Mouse (Mus musculus) stomach, embryonic 15.5 days (tissue): ENCODE data around the gene Gm49711. TPM values are rescaled to one million over a fixed set of nuclear protein-coding genes. Genes with fewer than 3 reads are reported as not detected.

Experiments
- ATAC-seq: fragments of 200-750 bp; cut with Nextera tagmentation; 2 replicates; pipeline ENCODE4 v1.8.0; 2017; ENCODE audit warnings: low read depth, moderate number of reproducible peaks, moderate TSS enrichment; ENCODE audit not compliant: insufficient read depth, low FRiP score
- H3K27ac ChIP-seq: fragments of 300-500 bp; sonication (generic); 2 replicates; pipeline ENCODE4 v1.5.1; 2015; ENCODE audit warnings: mild to moderate bottlenecking, inconsistent platforms
- H3K27me3 ChIP-seq: fragments of 300-500 bp; sonication (generic); replicated peaks from 2 replicates; pipeline ENCODE4 v1.6.1; 2015; ENCODE audit warnings: inconsistent platforms
- H3K36me3 ChIP-seq: fragments of 300-500 bp; sonication (generic); 2 replicates; pipeline ENCODE4 v1.6.1; 2015; ENCODE audit warnings: inconsistent platforms
- H3K4me1 ChIP-seq: fragments of 300-500 bp; sonication (generic); 2 replicates; pipeline ENCODE4 v1.6.1; 2015; ENCODE audit warnings: inconsistent platforms
- H3K4me2 ChIP-seq: fragments of 300-500 bp; sonication (generic); 2 replicates; pipeline ENCODE4 v1.6.1; 2015; ENCODE audit warnings: mild to moderate bottlenecking, inconsistent platforms
- H3K4me3 ChIP-seq: fragments of 300-500 bp; sonication (generic); replicated peaks from 2 replicates; pipeline ENCODE4 v1.5.1; 2015; ENCODE audit warnings: inconsistent platforms
- H3K9ac ChIP-seq: fragments of 300-500 bp; sonication (generic); 2 replicates; pipeline ENCODE4 v1.6.1; 2015; ENCODE audit warnings: inconsistent platforms
- H3K9me3 ChIP-seq: fragments of 300-500 bp; sonication (generic); 2 replicates; pipeline ENCODE4 v1.6.1; 2016; ENCODE audit warnings: inconsistent platforms
- WGBS: fragments of 180-500 bp; shearing (Covaris S2); methylation state at CpG from one replicate; pipeline ENCODE4 v1.1.7; 2015; 5-methylcytosine and 5-hydroxymethylcytosine counted together
- polyA plus RNA-seq: library from polyadenylated mRNA; unstranded; fragments of >200 nt; fragmentation: Nextera tagmentation; extraction: Ambion mirVana; gene quantifications from 2 replicates; pipeline ENCODE4 v1.2.1, GENCODE M21; 2015

Gm49711 gene
- polyA plus RNA-seq, 1 experiment from 2014 or later = not detected

GRCm38 (mm10) chr16:92104951-92105350 lies 46.8 kb downstream of the Gm49711 start:
- 0 out of 2 replicates have a peak, but pooled peaks cover 3% of the 10 kb centered on the region for H3K36me3 ChIP-seq
- H3K9ac ChIP-seq = no peak overlapping the region
- no peak for ATAC-seq
- H3K27ac ChIP-seq = no peak overlapping the region
- no peaks in the 10 kb centered on the region for H3K9me3 ChIP-seq
- H3K4me1 ChIP-seq = 0 out of 2 replicates have a peak, but pooled peaks cover 6% of the 10 kb centered on the region
- H3K4me2 ChIP-seq = no peak overlapping the region
- no peak overlapping the region for H3K4me3 ChIP-seq
- H3K27me3 ChIP-seq = no peaks in the 10 kb centered on the region
- WGBS = 91% methylated on average over 2 of the region's 2 CpGs

GRCm38 (mm10) chr16:92105631-92106030 lies 47.5 kb downstream of the Gm49711 start:
- no peak for ATAC-seq
- Histone ChIP-seq H3K27me3 (no peaks in the 10 kb centered on the region), H3K4me2 (no peak overlapping the region), H3K4me3 (no peak overlapping the region), H3K27ac (no peak overlapping the region), H3K9ac (no peak overlapping the region), H3K36me3 (0 out of 2 replicates have a peak, but pooled peaks cover 3% of the 10 kb centered on the region), H3K4me1 (0 out of 2 replicates have a peak, but pooled peaks cover 6% of the 10 kb centered on the region), H3K9me3 (no peaks in the 10 kb centered on the region)
- 76% methylated on average over 3 of the region's 3 CpGs for WGBS

- H3K4me1 ChIP-seq = 0 out of 2 replicates have a peak, but pooled peaks cover 6% of the 10 kb centered on the region
- H3K4me2 ChIP-seq = no peak overlapping the region
- no peak for ATAC-seq
- H3K4me3 ChIP-seq = no peak overlapping the region
- H3K27ac ChIP-seq = no peak overlapping the region
- H3K9me3 ChIP-seq = no peaks in the 10 kb centered on the region
- WGBS = 87% methylated on average over 5 of the region's 5 CpGs
- no peaks in the 10 kb centered on the region for H3K27me3 ChIP-seq
- 0 out of 2 replicates have a peak, but pooled peaks cover under 1% of the 10 kb centered on the region for H3K36me3 ChIP-seq
- no peak overlapping the region for H3K9ac ChIP-seq
These were observed 49.2 kb downstream of the Gm49711 start for GRCm38 (mm10) chr16:92107346-92107745.

GRCm38 (mm10) chr16:92114706-92115241 lies 56.7 kb downstream of the Gm49711 start:
- no peaks in the 10 kb centered on the region for H3K4me1 ChIP-seq
- H3K4me2 ChIP-seq = no peak overlapping the region
- H3K4me3 ChIP-seq = no peak overlapping the region
- no peak overlapping the region for H3K27ac ChIP-seq
- H3K9me3 ChIP-seq = no peaks in the 10 kb centered on the region
- no peak overlapping the region for H3K9ac ChIP-seq
- ATAC-seq = no peak; the same call in 1 of the 2 replicates
- 69% methylated on average over 5 of the region's 5 CpGs for WGBS
- H3K27me3 ChIP-seq = no peaks in the 10 kb centered on the region
- H3K36me3 ChIP-seq = peaks cover 6% of the 10 kb centered on the region; the same call in 1 of the 2 replicates

- WGBS = 32% methylated on average over 20 of the region's 20 CpGs
- Histone ChIP-seq H3K4me2 (peak overlapping the region; percentile 16; the same call in 1 of the 2 replicates), H3K4me3 (no peak overlapping the region), H3K9me3 (no peaks in the 10 kb centered on the region), H3K27me3 (no peaks in the 10 kb centered on the region), H3K9ac (no peak overlapping the region), H3K36me3 (peaks cover 6% of the 10 kb centered on the region; the same call in 1 of the 2 replicates), H3K27ac (no peak overlapping the region), H3K4me1 (no peaks in the 10 kb centered on the region)
- no peak for ATAC-seq
These were observed 57.7 kb downstream of the Gm49711 start for GRCm38 (mm10) chr16:92115611-92116421.

- Histone ChIP-seq H3K9me3 (no peaks in the 10 kb centered on the region), H3K9ac (no peak overlapping the region), H3K4me2 (no peak overlapping the region), H3K4me3 (no peak overlapping the region), H3K4me1 (no peaks in the 10 kb centered on the region), H3K27me3 (no peaks in the 10 kb centered on the region), H3K27ac (no peak overlapping the region), H3K36me3 (peaks cover 4% of the 10 kb centered on the region; the same call in 1 of the 2 replicates)
- ATAC-seq = no peak
- WGBS = 71% methylated on average over 9 of the region's 9 CpGs
These were observed 59.5 kb downstream of the Gm49711 start for GRCm38 (mm10) chr16:92117337-92118209.

GRCm38 (mm10) chr16:92119013-92119515 lies 60.9 kb downstream of the Gm49711 start:
- Histone ChIP-seq H3K4me3 (no peak overlapping the region), H3K36me3 (no peaks in the 10 kb centered on the region), H3K27me3 (no peaks in the 10 kb centered on the region), H3K4me2 (no peak overlapping the region), H3K9ac (no peak overlapping the region), H3K27ac (no peak overlapping the region), H3K4me1 (no peaks in the 10 kb centered on the region), H3K9me3 (no peaks in the 10 kb centered on the region)
- WGBS = 59% methylated on average over 13 of the region's 13 CpGs
- ATAC-seq = no peak

- no peaks in the 10 kb centered on the region for H3K9me3 ChIP-seq
- ATAC-seq = no peak
These were observed 62.9 kb downstream of the Gm49711 start for GRCm38 (mm10) chr16:92120899-92121531.

GRCm38 (mm10) chr16:92127226-92127625 lies 69.1 kb downstream of the Gm49711 start:
- Histone ChIP-seq H3K27ac (no peak overlapping the region), H3K36me3 (no peaks in the 10 kb centered on the region), H3K4me2 (no peak overlapping the region), H3K4me3 (no peak overlapping the region), H3K9me3 (no peaks in the 10 kb centered on the region), H3K27me3 (no peaks in the 10 kb centered on the region), H3K9ac (no peak overlapping the region), H3K4me1 (no peaks in the 10 kb centered on the region)
- 55% methylated on average over 4 of the region's 4 CpGs for WGBS
- no peak for ATAC-seq

More at GRCm38 (mm10) chr16:92120899-92121531, 62.9 kb downstream of the Gm49711 start:
- Histone ChIP-seq H3K4me2 (no peak overlapping the region), H3K27ac (no peak overlapping the region), H3K4me1 (no peaks in the 10 kb centered on the region), H3K27me3 (no peaks in the 10 kb centered on the region), H3K4me3 (no peak overlapping the region), H3K36me3 (no peaks in the 10 kb centered on the region), H3K9ac (no peak overlapping the region)
- WGBS = 75% methylated on average over 17 of the region's 17 CpGs

- 78% methylated on average over 5 of the region's 5 CpGs for WGBS
- no peaks in the 10 kb centered on the region for H3K4me1 ChIP-seq
- H3K9ac ChIP-seq = no peak overlapping the region
These were observed 69.5 kb downstream of the Gm49711 start for GRCm38 (mm10) chr16:92127666-92128065.

GRCm38 (mm10) chr16:92129843-92130242 lies 71.7 kb downstream of the Gm49711 start:
- no peaks in the 10 kb centered on the region for H3K4me1 ChIP-seq
- H3K36me3 ChIP-seq = no peaks in the 10 kb centered on the region
- 87% methylated on average over 8 of the region's 8 CpGs for WGBS
- ATAC-seq = no peak
- H3K27me3 ChIP-seq = no peaks in the 10 kb centered on the region
- H3K27ac ChIP-seq = no peak overlapping the region
- H3K9ac ChIP-seq = no peak overlapping the region
- no peaks in the 10 kb centered on the region for H3K9me3 ChIP-seq
- H3K4me3 ChIP-seq = no peak overlapping the region
- no peak overlapping the region for H3K4me2 ChIP-seq

More at GRCm38 (mm10) chr16:92127666-92128065, 69.5 kb downstream of the Gm49711 start:
- H3K36me3 ChIP-seq = no peaks in the 10 kb centered on the region
- no peaks in the 10 kb centered on the region for H3K9me3 ChIP-seq
- no peak overlapping the region for H3K27ac ChIP-seq
- H3K27me3 ChIP-seq = no peaks in the 10 kb centered on the region
- H3K4me3 ChIP-seq = no peak overlapping the region
- ATAC-seq = no peak
- no peak overlapping the region for H3K4me2 ChIP-seq
